Mouse (Mus musculus) megakaryocyte, adult 5-6 weeks (primary cell): ENCODE results near the gene Ralgapa2. TPM values are rescaled to one million over a fixed set of nuclear protein-coding genes. Genes with fewer than 3 reads are reported as not detected.
A peak's percentile ranks its signal among the peaks of the same experiment; 100 is the strongest.

ENCODE experiments used
- ATAC-seq: 2 replicates; pipeline ENCODE4 v1.8.0; 2016; ENCODE audit warnings: mild to moderate bottlenecking, inconsistent platforms; ENCODE audit not compliant: poor library complexity, severe bottlenecking
- total RNA-seq, 2 experiments: library from RNA; stranded (forward) in 1 of 2; stranded (reverse) in 1 of 2; fragments of 153-499, 151-499 nt in 1 of 2; fragments of 221-1000, 200-1000 nt in 1 of 2; gene quantifications; 2 replicates each; pipeline versions ENCODE4 v1.2.3 to v1.2.4; 2015 to 2017

The Ralgapa2 gene
- total RNA-seq, 2 experiments from 2014 or later = 9.3 to 17.0 TPM

- no peak for ATAC-seq
These were observed 68.1 kb downstream of the Ralgapa2 start for GRCm38 (mm10) chr2:146444009-146444408.

- ATAC-seq = no peak
These were observed 68.8 kb downstream of the Ralgapa2 start for GRCm38 (mm10) chr2:146443291-146443875.

- no peak for ATAC-seq
These were observed 70.4 kb downstream of the Ralgapa2 start for GRCm38 (mm10) chr2:146441711-146442110.

- ATAC-seq = no peak
These were observed 83.4 kb downstream of the Ralgapa2 start for GRCm38 (mm10) chr2:146428751-146429150.

GRCm38 (mm10) chr2:146427380-146427779 is 84.8 kb downstream of the Ralgapa2 start:
- ATAC-seq = no peak

- no peak for ATAC-seq
These were observed 85.8 kb downstream of the Ralgapa2 start for GRCm38 (mm10) chr2:146426321-146426720.

- no peak for ATAC-seq
These were observed 86.9 kb downstream of the Ralgapa2 start for GRCm38 (mm10) chr2:146425235-146425634.

- peak; percentile 56 for ATAC-seq
These were observed 88.3 kb downstream of the Ralgapa2 start for GRCm38 (mm10) chr2:146423710-146424301.

- no peak for ATAC-seq
These were observed 89.0 kb downstream of the Ralgapa2 start for GRCm38 (mm10) chr2:146423032-146423691.

GRCm38 (mm10) chr2:146416283-146416682 is 95.9 kb downstream of the Ralgapa2 start:
- no peak for ATAC-seq

- peak; percentile 83 for ATAC-seq
These were observed 97.5 kb downstream of the Ralgapa2 start for GRCm38 (mm10) chr2:146414484-146415291.

- ATAC-seq = no peak
These were observed 99.4 kb downstream of the Ralgapa2 start for GRCm38 (mm10) chr2:146412733-146413132.

GRCm38 (mm10) chr2:146411904-146412303 is 100.2 kb downstream of the Ralgapa2 start:
- no peak for ATAC-seq

GRCm38 (mm10) chr2:146407078-146407477 is 105.1 kb downstream of the Ralgapa2 start:
- no peak for ATAC-seq

- no peak for ATAC-seq
These were observed 110.6 kb downstream of the Ralgapa2 start for GRCm38 (mm10) chr2:146401588-146401987.

GRCm38 (mm10) chr2:146400738-146401137 is 111.4 kb downstream of the Ralgapa2 start:
- no peak for ATAC-seq

- ATAC-seq = no peak
These were observed 113.8 kb downstream of the Ralgapa2 start for GRCm38 (mm10) chr2:146398211-146398865.

GRCm38 (mm10) chr2:146387211-146387610 is 124.9 kb downstream of the Ralgapa2 start:
- no peak for ATAC-seq

GRCm38 (mm10) chr2:146384582-146384981 is 127.6 kb downstream of the Ralgapa2 start:
- ATAC-seq = no peak

- no peak for ATAC-seq
These were observed 135.9 kb downstream of the Ralgapa2 start for GRCm38 (mm10) chr2:146376293-146376692.

- no peak for ATAC-seq
These were observed 146.0 kb downstream of the Ralgapa2 start for GRCm38 (mm10) chr2:146366098-146366497.
